Mouse (Mus musculus) E14TG2a.4 (cell line): ENCODE measurements around the gene Setd1b.

Experiments
- CTCF ChIP-seq: conservative IDR thresholded peaks from 2 replicates; pipeline ENCODE4 v1.5.1; 2014; ENCODE audit warnings: low read length
- POU5F1 ChIP-seq: IDR thresholded peaks from 2 replicates; pipeline ENCODE4 v1.6.1; 2014; ENCODE audit warnings: low read length, borderline replicate concordance

- TF ChIP-seq CTCF (no peak), POU5F1 (no peak)
Measured at GRCm38 (mm10) chr5:123201987-123202386, 60.0 kb downstream of the Setd1b start.
